Mouse (Mus musculus) right cerebral cortex, postnatal 25 days (tissue): ENCODE data around the gene Rab39b.

Experiments used
- DNase-seq: peaks from one replicate; pipeline ENCODE4 v3.0.0; 2022

Rab39b gene

DNA sequence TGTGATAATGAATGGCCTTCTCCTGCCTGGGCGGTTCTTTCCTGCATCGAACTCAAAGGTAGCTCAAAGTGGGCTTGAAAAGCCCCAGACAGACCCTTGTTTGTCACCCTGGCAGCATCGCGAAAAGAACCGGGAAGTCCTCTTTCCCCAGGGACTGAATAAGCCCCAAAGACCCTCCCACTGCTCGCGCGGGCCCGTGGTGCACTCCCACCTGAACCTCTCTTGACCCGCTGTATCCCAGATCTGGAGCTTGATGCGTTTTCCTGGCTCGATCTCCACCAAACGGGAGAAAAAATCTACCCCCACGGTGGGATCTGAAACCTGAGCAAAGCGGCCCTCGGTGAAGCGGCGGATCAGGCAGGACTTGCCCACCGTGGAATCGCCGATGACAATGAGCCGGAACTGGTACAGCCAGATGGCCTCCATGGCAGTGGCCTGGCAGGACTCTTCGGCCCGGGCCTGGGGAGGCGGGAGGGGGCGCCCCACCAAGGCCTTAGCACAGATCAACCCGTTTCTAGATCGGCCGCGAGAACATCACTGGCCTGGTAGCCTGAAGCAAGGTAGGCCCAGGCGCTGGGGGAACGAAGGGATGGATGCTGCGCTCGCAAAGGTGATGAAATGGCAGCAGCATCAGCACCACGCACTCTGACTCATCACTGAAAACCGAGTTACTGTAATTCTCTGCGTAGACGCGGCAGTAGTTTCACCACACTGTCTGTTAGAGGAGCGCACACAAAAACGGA, at the start of gene Rab39b:
Rab39b (minus strand) TSS at position 650 of the 743 bp plus-strand sequence.
- DNase-seq, result peak; percentile 59

DNA sequence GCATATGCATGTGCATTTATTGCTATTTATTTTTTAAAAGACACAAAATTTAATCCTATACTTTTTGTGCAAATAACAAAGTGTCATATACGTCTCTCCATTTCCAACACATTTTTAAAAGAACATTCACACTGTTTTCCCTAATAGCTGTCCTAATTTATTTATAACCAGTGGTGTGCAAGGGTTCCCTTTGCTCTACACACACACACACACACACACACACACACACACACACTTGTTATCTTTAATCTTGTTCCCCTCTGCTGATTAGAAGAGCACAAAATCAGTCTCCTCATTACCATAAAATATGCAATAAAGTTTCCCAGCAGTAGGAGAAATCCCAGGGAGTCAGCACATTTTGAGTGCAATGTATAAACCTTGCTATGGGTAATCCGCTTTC, 508 bp upstream of the Rab39b start:
- DNase-seq, result no peak
